In the genomic region with DNA sequence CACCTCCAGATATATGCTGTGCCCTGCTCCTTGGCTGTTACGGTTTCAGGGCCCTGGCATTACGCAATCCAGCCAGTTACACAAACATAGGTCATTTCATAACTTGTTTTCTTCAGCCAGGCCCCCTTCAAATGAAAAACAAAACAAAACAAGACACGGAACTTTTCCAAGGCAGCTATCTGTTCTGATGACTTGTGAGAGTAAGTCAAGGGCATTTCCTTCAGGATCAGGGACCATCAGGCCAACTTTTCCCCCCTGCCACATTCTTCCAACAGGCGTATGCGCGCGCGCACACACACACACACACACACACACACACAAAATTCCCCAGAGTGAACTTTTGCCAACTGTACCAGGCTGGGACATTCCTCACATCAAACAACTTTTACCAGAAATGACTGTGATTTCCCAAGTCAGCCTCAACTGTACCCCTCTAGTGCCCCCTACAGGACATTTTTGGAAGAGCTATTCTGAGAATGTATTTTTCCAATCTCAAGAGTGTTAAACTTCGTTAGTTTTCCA, we compare ENCODE assay signal across 8 mouse cellular contexts. TPM values are rescaled to one million over a fixed set of nuclear protein-coding genes. Genes with fewer than 3 reads are reported as not detected.
DNase-seq lines count a peak whose midpoint lies in the region; ATAC-seq lines count a peak whose summit lies in the region.

No protein-coding gene starts in this region.

- no peaks in the 10 kb centered on the region for H3K36me3 ChIP-seq in hindbrain, embryonic 11.5 days (ENCODE audit: control insufficient read depth, insufficient read depth, low read length)
- no peaks in the 10 kb centered on the region for H3K36me3 ChIP-seq in hindbrain, embryonic 10.5 days

- H3K4me3 ChIP-seq in hindbrain, embryonic 11.5 days (ENCODE audit: low read depth, low read length) = no peak overlapping the region
- no peak overlapping the region for H3K4me3 ChIP-seq in hindbrain, embryonic 10.5 days
- H3K4me3 ChIP-seq in brown adipose tissue, adult 24 weeks (ENCODE audit: insufficient read depth, low read depth, low read length) = peak overlapping the region; percentile 83

- no peak overlapping the region for H3K9ac ChIP-seq in hindbrain, embryonic 11.5 days (ENCODE audit: low read depth, low read length)

- WGBS in hindbrain, embryonic 11.5 days = 48% methylated on average over 9 of the region's 9 CpGs
- 52% methylated on average over 9 of the region's 9 CpGs for WGBS in hindbrain, embryonic 10.5 days

- no peak overlapping the region for H3K4me2 ChIP-seq in hindbrain, embryonic 11.5 days (replicated peaks; ENCODE audit: low read depth, low read length)

- peaks cover 24% of the 10 kb centered on the region for H3K27me3 ChIP-seq in hindbrain, embryonic 11.5 days (ENCODE audit: control insufficient read depth, insufficient read depth, low read length)
- H3K27me3 ChIP-seq in hindbrain, embryonic 10.5 days (ENCODE audit: insufficient read depth, poor library complexity, severe bottlenecking) = peaks cover 46% of the 10 kb centered on the region

- no peak overlapping the region for H3K27ac ChIP-seq in hindbrain, embryonic 11.5 days (ENCODE audit: low read depth, low read length)
- H3K27ac ChIP-seq in hindbrain, embryonic 10.5 days = no peak overlapping the region
- peak overlapping the region; percentile 89 for H3K27ac ChIP-seq in brown adipose tissue, adult 24 weeks (replicated peaks; ENCODE audit: low read depth, low read length)

- peaks cover 3% of the 10 kb centered on the region; the same call in 1 of the 2 replicates for H3K4me1 ChIP-seq in hindbrain, embryonic 11.5 days (replicated peaks; ENCODE audit: control insufficient read depth, insufficient read depth, low read length)
- peaks cover 43% of the 10 kb centered on the region for H3K4me1 ChIP-seq in hindbrain, embryonic 10.5 days (replicated peaks)
- peaks cover 30% of the 10 kb centered on the region for H3K4me1 ChIP-seq in brown adipose tissue, adult 24 weeks (ENCODE audit: control insufficient read depth, insufficient read depth, insufficient read length, low read length)

- H3K9me3 ChIP-seq in hindbrain, embryonic 11.5 days (ENCODE audit: control insufficient read depth, low read length) = no peaks in the 10 kb centered on the region
- H3K9me3 ChIP-seq in hindbrain, embryonic 10.5 days = no peaks in the 10 kb centered on the region

- peak; percentile 80 for DNase-seq in hindbrain, embryonic 11.5 days (ENCODE audit: low spot score)
- DNase-seq in hindbrain, embryonic 10.5 days (ENCODE audit: low spot score) = no peak
- DNase-seq in CD4-positive, CD25-positive, alpha-beta regulatory T cell, adult 2 months (ENCODE audit: low read depth, low spot score) = peak; percentile 82
- DNase-seq in heart, adult 9 months (ENCODE audit: low spot score in 2 of 2) = peak; percentile 56 to 81
- DNase-seq in kidney, postnatal 36 days = peak; percentile 60 to 81
- peak; percentile 93 for DNase-seq in lung, postnatal 36 days

- no peak for ATAC-seq in hindbrain, embryonic 11.5 days (ENCODE audit: low FRiP score)
- no peak for ATAC-seq in granulocyte monocyte progenitor cell, adult 5-6 weeks (replicated peaks; ENCODE audit: poor library complexity, severe bottlenecking)

RNA-seq across cellular contexts. Expression of a gene that starts 4.0 kb away (rescaled TPM):
- 0.67 and 1.1 TPM in 2 replicates for polyA plus RNA-seq in hindbrain, embryonic 11.5 days (2014; fragmentation: Nextera tagmentation; extraction: Ambion mirVana)
- 0.42 and 0.55 TPM in 2 replicates for polyA plus RNA-seq in hindbrain, embryonic 10.5 days (2016; fragmentation: Nextera tagmentation; extraction: Ambion mirVana)
- 18.5 and 20.0 TPM in 2 replicates for polyA plus RNA-seq in brown adipose tissue, adult 24 weeks (2012; ENCODE audit: insufficient read depth, insufficient read length, missing spikeins)
- total RNA-seq in granulocyte monocyte progenitor cell, adult 5-6 weeks (2014; fragmentation: Nextera tagmentation) = 23.4 and 24.7 TPM in 2 replicates
- 9.1 and 11.2 TPM in 2 replicates for total RNA-seq in granulocyte monocyte progenitor cell, adult 5-6 weeks (2017)
